Mouse (Mus musculus) T-helper 1 cell (primary cell): ENCODE measurements around the gene Mki67.

Experiments
- in situ Hi-C: fragments of 300-600 bp; cut with MboI, MseI; formaldehyde crosslinking; loops from one replicate; pipeline ENCODE4 v1.15.1; 2025; ENCODE audit warnings: high pct_unique_total_duplicates

Mki67 gene

DNA sequence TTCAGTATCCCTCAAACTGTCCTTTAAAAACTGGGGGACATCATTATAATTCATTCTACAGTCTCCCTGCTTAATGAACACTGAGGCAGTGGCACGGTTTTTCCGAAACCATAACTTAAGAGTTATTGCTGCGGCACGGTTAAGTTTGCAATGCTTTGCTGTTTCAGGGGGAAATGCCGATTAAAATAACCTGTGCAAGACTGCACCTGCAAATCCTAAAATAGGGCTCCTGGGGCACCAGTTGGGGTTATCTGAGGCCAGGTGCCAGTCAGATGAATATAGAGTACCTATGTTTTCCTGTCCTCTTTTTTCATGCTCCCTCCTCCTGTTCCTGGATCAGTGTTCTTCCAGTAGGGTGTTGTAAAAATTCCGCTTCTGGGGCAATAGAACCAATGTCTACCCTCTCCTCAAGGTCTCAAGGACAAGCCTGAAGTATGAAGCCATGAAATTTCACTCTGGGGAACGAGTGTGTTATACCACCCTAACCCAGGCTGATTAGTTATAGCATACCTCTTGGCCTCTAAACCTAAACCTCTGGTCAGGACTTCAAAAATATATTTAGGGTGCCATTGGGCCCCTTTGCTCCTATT is 902 bp upstream of the Mki67 start:
- in situ Hi-C loops: no loop called here

DNA sequence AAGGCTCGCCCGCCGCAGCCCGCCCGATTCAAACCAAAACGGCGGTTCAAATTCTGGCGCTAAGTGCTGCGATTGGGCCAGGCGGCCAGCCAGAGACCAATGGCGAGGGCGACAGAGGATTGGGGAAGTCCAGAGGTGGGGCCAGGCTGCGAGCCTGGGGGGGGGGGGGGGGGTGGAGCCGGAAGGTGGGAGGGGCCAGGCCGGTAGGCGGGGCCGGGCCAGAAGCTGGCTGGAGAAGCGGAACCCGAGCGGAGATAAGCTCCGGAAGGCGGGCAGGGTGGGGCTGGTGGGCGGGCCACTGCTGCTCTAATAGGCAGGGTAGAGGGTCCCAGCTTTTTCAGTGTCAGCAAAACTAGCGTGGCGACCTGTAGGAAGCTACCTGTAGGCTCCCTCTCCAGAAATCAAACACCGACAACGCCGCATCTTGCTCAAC is 300 bp upstream of the Mki67 start:
- in situ Hi-C loops: no loop called here

DNA sequence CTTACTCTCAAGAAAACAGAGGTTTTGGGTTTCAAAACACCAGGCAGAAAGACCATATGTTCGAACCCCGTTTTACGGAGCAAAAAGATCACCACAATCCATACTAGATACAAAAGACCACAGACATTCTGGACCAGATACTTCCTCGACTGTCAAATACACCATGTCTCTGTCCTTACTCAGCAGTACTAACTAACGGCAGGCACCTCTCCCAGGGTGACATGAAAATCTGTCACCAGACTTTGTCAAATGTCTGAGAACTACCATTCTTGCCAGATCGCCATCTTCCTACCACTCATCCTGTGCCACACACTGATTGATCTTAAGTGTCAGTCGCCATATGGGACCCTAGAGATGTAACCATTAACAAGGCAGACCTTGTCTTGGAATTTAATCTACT is 995 bp downstream of the Mki67 start:
- in situ Hi-C loops: no loop called here

DNA sequence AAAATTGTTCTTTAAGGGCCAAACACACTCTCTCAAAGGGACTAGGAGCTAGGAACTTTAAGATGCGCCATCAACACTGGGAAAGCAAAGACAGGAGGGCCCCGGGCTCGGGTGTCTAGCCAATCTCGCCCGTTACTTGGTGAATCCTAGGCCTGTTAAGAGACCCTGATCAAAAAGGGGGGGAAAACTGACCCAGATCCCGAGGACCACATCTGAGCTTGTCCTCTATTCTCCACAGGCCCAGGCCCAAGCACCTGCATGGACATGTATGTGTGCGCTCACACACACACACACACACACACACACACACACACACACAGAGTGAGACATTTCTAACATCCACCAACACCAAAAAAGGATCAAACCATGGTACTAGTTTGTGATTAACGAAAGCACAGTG is 2.8 kb downstream of the Mki67 start:
- in situ Hi-C loops: no loop called here

DNA sequence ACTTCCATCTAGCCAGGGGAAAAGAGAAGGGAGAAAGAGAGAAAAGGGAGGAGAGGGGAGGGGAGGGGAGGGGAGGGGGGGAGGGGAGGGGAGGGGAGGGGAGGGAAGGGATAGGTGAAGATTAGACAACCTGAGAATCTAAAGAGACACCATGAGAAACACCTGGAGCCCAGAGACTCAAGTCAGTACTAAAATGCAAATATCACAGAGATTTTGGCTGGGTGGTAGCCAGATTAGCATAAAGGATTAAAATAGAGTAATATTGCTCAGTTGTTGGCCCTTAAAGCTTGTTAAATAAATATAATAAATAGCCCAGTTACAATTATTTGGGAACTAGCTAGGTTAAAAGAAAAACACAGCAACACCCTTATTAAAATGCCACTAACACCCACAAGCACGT is 3.6 kb downstream of the Mki67 start:
- in situ Hi-C loops: no loop called here

DNA sequence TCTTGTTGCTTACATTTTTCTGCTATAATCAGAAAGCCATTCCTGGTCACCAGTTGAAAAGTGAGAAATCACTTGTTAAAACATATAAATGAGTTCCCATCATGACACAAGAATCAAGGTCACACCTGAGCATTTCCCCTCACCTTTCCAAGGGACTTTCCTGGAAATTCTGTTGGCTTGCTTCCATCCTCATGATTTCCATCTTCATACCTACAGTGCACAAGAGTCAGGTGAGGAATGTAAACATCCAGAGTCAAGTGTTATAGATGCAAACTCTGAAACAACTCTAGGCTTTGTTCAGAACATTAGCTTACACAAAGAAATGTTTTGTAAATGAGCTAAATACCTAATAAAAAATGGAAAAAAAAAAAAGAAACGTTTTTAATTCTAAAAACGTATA is 5.5 kb downstream of the Mki67 start:
- in situ Hi-C loops: no loop called here

DNA sequence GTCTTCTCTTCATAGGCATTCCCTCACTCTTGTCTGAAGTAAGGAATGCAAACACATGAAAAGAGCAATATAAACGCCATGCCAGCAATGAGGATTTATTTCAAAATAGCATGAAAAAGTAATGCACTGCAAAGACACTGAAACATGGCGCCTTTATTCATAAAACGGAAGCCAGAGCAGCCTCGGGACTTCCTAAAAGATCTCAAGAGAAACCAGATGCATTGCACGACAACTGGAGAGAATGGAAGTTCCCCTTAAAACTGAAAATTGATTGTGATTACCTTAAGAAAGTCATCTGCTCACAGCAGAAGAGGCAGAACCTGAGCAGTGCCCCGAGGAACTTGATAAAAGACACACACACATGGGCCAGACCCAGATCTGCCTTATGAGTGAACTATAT is 10.4 kb downstream of the Mki67 start:
- in situ Hi-C loops: no loop called here

DNA sequence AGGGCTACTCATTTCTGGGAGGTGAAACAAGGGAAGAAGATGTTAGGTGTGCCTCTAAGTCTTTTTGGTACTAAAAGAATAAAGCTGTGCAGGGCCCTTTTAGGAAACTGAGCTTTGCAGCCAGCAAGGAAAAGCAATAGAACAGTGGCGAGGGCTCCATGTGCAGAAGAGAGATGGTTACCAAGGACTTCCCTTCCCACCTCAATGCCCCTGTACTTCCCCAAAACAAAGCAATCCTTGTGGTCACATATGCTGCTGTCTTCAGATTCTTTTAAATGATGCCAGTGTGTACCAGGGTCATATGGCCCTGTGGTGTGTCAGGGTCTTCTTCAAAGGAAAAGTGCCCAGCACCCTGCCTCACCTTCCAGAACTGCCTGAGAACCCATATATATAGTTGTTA is 11.1 kb downstream of the Mki67 start:
- in situ Hi-C loops: no loop called here

DNA sequence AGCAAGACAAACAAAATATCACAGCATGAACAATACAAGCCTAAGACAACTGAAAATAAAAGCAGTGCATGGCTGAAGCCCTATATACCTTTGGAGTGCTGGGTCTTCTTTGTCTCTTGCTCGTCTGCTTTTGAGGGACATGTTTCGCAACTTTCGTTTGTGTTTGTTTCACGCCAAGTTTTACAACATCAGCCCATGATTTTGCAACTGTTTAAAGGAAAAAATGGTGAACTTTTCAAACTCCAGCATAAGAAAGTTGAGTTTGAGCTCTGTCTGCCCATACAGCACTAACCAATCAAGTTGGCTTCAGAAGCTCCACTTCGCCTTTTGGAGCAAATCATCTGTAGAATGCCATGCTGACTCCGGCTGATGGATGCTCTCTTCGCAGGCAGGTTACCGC is 11.9 kb downstream of the Mki67 start:
- in situ Hi-C loops: no loop called here

DNA sequence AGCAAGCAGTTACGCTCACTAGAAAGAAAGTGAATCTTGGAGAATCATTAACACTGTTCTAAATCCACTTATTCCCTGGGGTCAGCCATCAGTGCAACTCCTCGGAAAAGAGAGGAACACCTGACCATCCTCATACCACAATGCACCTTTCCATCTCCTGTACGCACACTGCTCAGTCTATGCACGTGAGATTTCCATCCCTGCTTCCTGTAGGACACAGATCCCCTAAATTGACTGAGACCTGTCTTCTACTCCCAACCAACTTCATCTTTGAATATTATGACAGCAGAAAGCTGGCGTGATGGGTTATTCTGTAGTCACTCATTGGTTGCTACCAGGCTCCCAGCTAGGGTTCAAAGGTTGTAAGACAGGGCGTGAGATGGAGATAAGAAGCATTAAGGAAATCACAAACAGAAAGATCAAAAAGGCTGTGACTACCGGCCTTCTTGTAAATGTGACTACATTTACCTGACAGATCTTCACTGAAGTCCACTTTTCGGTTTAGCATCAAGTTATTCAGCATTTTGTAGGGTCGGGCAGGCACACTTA is 12.5 kb downstream of the Mki67 start:
- in situ Hi-C loops: no loop called here

DNA sequence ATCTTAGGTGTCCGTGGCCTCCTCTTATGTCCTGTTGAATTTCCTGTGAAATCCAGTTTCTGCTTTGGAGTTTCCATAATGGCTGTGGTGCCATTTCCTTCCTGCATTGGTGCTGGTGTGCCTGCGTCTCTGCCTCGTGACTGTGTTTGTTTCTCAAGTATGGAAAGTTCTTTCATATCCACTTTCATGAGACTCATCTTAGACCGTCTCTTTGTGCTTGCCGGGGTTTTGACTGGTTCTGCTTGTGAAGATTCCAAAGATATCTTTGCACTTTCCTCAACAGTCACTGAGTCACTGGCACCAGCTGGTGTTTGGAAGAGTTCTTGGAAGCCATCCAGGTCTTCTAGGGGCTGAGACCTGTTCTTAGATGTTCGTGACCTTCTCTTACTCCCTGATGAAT is 16.8 kb downstream of the Mki67 start:
- in situ Hi-C loops: loop anchor here (10.0 kb wide), 1 partner anchor 1975 kb away; no protein-coding TSS in a partner anchor

DNA sequence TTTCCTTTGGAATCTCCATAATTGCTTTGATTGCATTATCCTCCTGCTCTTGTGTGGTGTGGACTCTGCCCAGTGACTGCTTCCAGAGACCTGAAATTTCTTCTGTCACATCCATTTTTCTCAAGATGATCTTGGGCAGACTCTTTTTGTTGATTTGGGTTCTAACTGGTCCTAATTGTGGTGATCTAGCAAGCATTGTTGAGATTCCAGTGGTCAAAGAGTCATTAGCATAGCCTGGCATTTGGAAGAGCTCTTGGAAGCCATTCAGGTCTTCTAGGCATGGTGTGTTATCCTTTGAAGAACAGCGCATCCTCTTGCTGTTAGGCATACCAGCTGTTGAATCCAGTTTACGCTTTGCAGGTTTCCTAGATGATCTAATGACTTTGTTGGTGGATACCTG is 17.8 kb downstream of the Mki67 start:
- in situ Hi-C loops: loop anchor here (10.0 kb wide), 1 partner anchor 1974 kb away; no protein-coding TSS in a partner anchor

DNA sequence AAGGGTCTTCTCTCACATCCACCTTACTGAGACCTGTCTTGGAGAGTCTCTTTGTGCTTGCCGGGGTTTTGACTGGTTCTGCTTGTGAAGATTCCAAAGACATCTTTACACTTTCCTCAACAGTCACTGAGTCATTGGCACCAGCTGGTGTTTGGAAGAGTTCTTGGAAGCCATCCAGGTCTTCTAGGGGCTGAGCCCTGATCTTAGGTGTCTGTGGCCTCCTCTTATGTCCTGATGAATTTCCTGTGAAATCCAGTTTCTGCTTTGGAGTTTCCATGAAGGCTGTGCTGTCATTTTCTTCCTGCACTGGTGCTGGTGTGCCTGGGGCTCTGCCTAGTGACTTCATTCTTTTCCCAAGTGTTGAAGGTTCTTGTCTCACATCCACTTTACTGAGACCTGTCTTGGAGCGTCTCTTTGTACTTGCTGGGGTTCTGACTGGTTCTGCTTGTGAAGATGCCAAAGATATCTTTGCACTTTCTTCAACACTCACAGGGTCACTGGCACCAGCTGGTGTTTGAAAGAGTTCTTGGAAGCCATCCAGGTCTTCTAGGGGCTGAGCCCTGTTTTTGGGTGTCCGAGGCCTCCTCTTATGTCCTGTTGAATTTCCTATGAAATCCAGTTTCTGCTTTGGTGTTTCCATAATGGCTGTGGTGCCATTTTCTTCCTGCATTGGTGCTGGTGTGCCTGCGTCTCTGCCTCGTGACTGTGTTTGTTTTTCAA is 19.0 kb downstream of the Mki67 start:
- in situ Hi-C loops: loop anchor here (10.0 kb wide), 1 partner anchor 1972 kb away; no protein-coding TSS in a partner anchor

DNA sequence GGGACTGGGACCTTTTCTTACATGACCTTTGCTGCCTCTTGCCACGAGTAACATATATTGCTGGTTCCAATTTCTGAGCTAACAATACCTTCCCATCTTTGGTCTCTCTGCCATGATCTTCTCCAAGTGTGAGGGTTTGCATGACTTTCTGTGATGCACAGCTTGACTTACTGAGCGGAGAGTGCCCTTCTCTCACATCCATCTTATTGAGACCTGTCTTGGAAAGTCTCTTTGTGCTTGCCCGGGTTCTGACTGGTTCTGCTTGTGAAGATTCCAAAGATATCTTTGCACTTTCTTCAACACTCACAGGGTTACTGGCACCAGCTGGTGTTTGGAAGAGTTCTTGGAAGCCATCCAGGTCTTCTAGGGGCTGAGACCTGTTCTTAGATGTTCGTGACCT is 20.0 kb downstream of the Mki67 start:
- in situ Hi-C loops: loop anchor here (10.0 kb wide), 1 partner anchor 1971 kb away; no protein-coding TSS in a partner anchor

DNA sequence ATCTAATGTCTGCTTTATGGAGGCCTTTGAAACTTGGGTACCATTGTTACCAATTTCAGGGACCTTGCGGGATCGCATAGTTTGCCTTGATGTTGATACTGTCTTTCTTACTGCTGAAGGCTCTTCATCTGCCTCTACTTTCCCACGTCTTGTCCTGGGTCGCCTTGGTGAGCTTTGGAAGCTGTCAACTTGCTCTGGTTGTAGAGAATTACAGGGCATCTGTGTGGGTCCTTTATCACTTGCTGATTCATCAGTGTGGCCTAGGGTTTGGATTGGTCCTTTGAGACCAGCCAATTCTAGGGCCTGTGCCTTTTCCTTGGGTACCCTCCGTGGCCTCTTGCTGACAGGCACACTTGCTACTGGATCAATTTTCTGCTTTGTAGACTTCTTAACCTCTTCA is 21.4 kb downstream of the Mki67 start:
- in situ Hi-C loops: loop anchor here (10.0 kb wide), 1 partner anchor 1970 kb away; no protein-coding TSS in a partner anchor

DNA sequence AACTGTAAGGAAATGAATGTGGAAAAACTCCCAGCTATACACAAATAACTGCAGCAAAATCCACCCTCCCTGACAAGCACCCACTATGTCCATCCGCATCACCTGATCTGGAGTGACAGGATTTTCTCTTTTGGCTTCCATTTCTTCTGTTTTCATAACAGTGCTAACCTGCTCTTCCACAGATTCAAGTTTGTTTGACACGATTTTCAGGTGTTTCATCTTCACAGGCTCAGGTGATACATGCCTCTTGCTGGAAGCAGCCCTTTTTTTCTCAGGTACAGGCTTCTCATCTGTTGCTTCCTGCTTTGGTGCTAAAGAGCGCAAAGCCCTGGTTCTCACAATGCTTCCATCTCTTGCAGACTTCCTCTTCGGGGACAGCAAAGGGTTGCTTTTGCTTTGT is 22.0 kb downstream of the Mki67 start:
- in situ Hi-C loops: loop anchor here (10.0 kb wide), 1 partner anchor 1969 kb away; no protein-coding TSS in a partner anchor

DNA sequence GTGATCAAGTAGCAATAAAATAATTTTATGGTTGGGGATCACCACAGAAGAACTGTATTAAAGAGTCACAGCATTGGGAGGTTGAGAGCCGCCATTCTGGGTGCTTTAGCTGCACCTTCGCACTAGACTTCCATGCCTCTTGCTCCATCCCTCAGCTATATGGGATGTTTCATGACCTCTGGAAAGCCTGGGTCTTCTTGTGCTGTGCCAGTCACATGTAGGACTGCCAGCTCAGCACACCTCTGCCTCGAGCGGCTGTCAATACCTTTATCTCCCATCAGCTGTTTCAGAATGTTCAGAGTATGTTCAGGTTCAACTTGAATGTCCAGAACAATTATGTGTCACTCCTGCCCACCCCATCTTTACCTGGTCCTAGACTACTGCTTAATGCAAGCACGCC is 24.2 kb downstream of the Mki67 start:
- in situ Hi-C loops: loop anchor here (10.0 kb wide), 1 partner anchor 1967 kb away; no protein-coding TSS in a partner anchor

DNA sequence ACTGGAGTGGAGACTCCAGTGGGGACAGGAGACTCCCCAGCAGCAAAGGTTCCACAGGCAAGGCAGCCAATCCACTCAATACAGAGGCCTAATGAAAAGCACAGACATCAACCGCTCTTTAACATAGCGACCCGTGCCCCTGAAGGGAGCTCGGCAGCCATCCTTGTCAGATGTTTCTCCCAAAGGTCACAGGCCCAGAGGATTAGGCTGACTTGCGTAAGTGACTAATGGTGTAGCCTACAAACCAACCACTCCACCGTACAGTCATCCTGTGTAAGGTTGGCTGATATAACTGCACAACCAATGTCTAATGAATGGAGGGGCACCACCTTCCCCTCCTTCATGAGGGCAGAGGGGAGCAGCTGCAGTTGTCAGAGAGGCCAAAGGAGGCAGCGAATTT is 26.8 kb downstream of the Mki67 start:
- in situ Hi-C loops: no loop called here

DNA sequence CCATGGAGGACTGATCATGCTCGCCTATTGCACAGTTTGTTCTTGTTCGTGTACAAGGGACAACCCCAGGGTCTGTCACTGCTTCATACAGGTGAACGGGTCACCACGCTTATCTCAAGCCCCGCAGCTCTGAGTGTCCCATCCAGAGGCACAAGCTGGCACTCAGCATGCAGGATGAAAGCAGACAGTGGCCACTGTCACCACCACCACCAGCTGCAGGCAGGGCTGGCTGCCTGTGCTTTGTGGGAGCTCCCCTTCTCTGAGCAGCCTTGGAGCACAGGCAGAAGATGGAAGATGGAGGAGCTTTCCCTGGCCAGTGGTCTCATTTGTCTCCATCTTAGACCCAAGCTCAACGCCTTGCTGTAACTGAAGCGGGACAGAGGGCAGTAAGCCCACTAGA is 31.2 kb downstream of the Mki67 start:
- in situ Hi-C loops: loop anchor here (5.0 kb wide), 1 partner anchor 52 kb away; no protein-coding TSS in a partner anchor

DNA sequence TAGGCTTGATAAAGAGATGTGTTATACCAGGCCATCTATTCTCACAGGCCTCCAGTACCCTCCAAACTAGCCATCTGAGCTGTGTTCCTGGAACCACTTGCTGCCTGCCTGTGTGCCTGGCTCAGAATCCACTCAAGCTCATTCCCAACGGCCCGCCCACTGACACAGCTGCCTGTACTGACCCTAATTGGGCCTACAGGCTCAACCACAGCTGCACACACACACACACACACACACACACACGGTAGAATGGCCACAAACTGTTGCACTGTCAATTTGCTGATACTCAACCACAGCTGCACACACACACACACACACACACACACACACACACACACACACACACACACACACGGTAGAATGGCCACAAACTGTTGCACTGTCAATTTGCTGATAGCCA is 32.1 kb downstream of the Mki67 start:
- in situ Hi-C loops: loop anchor here (5.0 kb wide), 1 partner anchor 53 kb away; no protein-coding TSS in a partner anchor

DNA sequence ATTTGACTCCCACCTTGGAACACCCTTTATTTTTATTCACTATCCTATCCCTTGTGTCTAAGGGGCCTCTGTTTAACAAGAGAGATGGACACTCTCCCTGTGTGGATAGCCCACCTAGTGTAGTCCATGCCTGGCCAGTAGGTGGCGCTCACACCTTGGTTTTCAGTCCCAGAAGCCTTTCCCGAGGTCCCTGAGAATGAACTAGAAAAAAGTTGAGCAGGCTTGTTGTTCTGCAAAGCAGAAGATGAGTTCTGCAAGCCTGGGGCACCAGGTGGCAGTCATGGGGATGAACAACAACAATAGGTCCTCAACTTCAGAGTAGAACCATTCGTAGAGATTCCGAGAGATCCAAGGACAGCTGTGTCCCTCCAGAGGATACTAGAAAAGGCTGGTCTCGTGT is 35.8 kb downstream of the Mki67 start:
- in situ Hi-C loops: loop anchor here (5.0 kb wide), 1 partner anchor 57 kb away; no protein-coding TSS in a partner anchor

DNA sequence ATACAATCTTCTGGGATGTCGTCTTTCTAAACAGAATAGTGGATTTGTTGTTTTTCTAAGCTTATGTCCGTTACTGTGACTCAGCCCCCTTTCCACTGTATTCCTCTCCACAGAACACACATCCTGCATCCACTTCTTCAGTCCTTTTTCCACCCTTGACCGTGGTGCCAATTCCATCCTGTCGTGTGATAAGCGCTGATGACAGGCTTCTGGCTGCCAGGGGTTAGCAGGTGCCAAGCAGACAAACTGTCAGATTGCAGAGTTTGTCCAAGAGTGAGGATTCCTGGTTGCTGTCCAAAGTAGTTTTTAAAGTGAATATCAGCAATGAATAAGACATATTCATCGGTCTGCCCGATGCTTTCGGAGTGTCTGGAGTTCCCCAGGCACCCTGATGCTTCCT is 39.4 kb downstream of the Mki67 start:
- in situ Hi-C loops: no loop called here

DNA sequence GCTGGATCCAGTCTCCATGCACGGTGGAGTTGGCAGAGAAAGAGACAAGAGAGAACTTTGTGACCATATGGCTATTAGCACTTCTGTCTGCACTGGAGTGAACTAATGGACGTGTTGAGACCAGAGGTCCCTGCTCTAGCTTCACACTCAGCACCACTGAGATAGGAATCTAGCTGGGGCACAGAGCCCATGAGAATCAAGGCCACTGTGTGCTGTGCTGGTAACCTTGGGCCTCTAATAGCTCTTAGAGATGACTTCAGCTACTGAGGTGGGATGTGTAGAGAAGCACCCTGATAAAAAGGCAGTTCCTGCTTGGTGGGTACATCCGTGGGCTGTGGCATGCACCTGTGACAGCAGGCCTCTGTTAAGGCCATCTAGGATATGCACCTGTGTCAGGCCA is 42.6 kb downstream of the Mki67 start:
- in situ Hi-C loops: no loop called here
